Mouse (Mus musculus): ENCODE measurements around the gene Sstr4.

Sstr4 gene

DNA sequence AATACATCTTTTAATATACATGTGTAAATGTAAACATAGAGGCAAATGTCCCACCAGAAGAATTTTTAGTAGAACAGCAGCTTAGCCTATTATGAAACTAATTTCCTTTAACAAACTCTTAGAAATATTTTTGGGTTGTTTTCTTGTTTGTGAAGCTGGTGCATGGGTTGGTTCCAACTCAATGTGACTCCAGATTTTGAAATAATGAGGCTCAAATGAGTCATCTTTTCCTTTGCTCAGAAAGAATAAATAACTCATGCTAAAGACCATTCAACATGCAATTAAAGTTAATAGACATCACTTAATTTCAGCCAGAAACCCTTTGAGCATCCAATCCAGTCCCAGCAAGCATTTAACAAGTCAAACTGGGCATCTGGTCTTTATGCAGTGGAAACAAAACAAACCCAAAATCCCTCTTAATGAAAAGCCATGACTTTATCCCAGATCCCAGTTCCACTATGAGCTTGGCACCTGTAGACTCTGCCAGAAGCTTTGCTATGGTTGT, 33.9 kb downstream of the Sstr4 start:
- DNase-seq (ENCODE audit: low spot score in 2 of 2) = no peak

DNA sequence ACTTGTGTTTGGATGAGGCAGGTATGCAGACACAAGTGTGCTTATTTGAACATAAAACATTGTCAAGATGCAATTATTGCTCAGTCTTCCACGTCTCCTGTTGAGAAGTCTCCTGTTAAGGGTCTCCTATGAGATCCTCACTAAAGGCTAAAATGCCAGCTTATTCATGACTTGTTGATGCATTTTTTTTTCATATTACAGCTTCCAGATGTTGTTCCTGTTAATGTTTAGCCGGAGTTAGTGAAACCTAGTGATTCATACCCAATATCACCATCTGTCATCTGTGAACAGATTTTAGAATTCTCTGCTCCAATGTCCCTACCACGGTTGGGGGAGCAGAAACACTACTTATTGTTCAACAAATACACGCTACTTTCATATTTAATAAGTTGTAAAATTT, 35.8 kb downstream of the Sstr4 start:
- DNase-seq (ENCODE audit: low spot score in 2 of 2) = no peak

DNA sequence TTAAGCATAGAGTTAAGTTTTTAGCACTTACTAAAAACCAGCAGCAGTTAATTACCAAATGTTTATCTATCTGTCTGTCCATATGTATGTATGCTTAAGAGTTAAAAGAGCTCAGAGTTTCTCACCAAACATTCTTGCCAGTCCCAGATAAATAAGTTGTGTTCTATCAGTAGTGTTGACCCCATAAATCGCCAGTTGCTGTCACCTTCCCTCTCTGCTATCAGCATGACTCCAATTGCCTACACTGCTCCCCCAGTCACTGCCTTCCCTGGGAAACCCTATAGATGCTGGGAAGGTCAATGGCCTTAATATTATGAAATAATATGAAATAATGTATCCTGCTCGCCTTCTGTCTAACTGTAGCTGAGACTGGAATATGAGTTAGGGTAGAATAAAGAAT, 37.2 kb downstream of the Sstr4 start:
- DNase-seq (ENCODE audit: low spot score in 2 of 2) = no peak

DNA sequence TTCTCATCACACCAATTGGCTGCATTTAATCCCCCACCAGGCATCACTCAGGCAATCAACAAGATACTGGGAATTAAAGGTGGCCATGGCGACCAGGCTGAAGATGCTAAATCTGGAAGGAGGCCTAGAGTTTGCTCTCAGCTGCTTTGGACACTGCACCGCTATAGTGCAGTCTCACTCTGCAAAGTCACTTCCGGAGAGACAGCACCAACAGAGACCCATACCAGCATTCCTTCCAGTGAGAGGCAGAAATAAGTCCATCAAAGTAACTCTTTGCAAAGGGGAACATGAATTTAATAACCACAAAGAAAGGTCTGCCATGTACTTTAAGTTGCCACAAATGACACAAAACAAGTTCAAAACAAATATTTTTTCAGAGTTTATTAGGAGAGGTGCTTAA, 41.1 kb downstream of the Sstr4 start:
- DNase-seq (ENCODE audit: low spot score in 2 of 2) = no peak

DNA sequence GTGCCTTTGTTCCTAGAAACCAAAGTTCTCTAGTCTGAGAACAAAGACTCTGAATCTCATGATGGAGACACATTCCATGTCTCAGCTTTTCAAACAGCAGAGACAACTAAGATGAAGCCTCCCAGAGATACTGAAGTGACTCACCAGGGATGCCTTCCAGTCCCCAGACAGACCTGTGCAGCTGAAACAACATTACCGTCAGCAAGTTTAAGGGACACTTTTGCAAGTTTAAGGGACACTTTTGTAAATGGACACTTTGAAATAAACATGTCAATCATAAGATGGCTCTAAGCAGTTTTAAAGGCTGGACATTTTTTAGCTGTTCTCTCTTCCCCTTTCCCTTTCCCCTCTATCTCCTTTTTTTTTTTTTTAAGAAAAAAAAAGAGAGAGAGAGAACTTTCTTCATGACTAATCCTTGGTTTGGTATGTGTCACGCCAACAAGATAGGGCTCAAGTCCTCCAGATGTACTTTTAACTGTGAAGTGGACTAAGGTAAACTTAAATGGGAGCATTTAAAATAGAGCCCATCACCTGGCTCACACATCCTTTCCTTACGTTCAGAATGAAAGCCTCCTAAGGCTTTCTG, 44.6 kb downstream of the Sstr4 start:
- no peak for DNase-seq (ENCODE audit: low spot score in 2 of 2)

DNA sequence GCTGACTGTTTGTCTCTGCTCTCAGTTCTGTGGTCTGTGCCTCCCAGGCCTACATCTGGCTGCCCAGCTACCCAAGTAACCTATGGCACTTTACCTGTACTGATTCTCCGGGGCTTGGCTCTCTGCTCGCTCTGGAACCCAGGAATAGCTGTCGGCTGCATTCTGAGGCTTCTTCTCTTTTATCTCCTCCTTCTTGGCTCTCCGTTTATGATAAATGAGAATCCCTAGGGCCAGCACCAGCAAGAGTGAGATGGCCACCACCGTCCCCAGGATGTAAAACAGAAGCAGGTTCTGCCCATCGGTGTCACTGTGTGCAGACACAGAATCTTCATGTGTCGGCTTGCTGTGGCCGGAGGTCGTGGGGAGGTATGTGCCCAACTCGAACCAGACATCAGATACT, 46.3 kb downstream of the Sstr4 start:
- no peak for DNase-seq (ENCODE audit: low spot score in 2 of 2)

DNA sequence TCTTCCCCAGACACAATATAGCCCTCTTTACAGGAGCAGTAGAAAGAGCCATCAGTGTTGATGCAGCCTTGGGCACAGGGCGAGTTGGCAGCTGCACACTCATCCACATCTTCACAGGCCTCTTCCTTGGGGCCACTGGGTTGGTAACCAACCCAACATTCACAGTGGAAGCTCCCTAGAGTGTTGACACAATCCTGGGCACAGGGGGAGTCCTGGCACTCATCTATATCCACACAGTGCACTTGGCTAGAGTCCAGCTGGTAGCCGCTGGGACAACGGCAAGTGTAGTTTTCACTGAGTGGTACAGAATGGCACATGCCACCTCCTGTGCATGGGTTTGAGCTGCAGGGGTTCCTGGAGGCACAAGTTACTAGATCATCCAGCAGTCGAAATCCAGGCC, 47.0 kb downstream of the Sstr4 start:
- peak in 1 of 2 experiments; percentile 65 for DNase-seq (ENCODE audit: low spot score in 2 of 2)

DNA sequence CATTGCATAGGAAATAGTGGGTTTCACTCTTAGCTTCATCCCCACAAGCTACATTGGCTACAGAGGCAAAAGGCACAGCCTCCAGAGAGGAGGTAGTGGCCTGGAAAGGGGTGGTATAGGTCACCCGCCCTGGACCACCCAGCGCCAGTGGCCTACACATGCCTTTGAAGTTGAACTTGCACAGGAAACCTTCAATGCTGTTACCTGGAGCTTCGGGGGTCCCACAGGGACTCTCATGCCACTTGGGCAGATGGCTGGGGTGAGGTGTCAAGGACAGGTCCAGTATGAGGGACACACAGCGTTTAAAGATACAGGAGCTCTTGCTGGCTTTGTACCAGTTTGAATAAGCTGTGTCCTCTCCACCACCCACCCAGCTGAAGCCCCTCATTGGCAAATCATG, 47.6 kb downstream of the Sstr4 start:
- DNase-seq (ENCODE audit: low spot score in 2 of 2) = peak in 1 of 2 experiments; percentile 62

DNA sequence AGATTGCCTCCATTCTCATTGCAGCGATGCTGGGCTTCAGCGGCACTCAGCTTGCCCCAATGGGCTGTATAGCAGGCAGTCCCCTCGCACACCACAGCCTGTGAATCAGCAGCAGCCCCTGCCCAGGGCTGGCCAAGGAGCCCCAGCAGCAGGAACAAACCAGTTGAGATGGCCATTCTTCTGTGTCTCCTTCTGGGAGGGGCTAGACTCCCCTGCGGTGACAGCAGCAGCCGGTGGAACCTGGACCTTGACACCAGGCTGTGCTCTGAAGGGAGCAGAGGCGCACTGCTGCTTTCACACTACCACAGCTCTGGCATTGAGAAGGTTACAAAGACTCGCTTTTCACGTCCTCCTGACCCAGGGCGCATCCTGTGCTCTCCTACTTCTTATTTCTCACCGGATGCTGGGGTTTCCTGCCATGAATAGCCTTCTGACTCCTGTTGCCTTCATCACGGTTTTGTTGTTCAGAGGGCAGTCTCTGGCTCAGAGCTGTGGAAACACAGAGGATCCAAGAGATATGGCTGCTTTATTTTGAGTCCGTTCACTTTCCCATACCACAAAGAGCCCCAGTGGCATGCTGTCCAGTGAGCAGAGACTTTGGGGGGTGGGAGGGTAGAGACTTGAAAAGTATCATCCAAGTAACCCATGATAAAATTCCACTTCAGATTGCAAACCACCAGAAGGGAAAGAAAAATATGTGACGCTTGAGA, 48.3 kb downstream of the Sstr4 start, which contains the start of gene Cd93:
Gene Cd93 (minus strand): TSS at position 315 of the 710 bp plus-strand sequence.
- peak; percentile 39 to 66 for DNase-seq (ENCODE audit: low spot score in 2 of 2)

DNA sequence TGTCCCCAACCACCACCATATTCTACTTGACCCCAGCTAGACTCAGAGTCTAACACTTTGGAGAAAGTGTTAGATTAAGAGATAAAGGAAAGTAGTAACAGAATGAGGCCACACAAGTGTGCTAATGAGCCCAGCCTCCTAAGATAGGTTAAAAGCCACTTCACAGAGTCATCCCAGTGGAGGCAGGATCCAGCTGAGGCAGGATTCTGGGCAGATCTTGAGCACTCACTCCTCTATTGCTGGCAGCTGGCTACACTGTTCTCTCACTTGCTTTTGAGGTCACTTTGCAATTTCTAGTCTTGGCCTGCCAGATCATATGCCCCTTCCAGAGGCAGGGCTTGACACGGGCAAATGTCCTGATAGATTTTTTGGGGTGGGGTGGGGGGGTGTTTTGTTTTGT, 49.3 kb downstream of the Sstr4 start:
- no peak for DNase-seq (ENCODE audit: low spot score in 2 of 2)

DNA sequence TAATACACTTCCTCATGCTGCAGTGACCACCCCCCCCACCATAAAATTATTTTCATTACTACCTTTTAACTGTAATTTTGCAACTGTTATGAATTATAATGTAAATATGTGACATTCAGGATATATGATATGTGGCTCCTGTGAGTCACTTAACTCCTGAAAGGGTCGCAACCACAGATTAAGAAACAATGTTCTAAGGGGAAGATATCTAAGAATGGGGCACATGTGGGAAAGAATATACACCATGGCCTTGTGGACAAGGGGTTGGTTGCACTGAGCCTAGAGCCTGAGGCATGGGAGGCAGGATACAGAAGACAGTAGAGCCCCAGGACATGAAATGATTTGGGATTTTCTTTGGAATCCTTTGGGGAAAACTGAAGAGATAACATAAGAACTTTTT, 50.5 kb downstream of the Sstr4 start:
- no peak for DNase-seq (ENCODE audit: low spot score in 2 of 2)

Data from spleen, postnatal 4 days (tissue).